Mouse (Mus musculus) ovary, postnatal 10 days (tissue): ENCODE data around the gene Hcls1.

Source experiments
- DNase-seq: peaks from one replicate; pipeline ENCODE4 v3.0.0; 2022; ENCODE audit warnings: low spot score

The Hcls1 gene

DNA sequence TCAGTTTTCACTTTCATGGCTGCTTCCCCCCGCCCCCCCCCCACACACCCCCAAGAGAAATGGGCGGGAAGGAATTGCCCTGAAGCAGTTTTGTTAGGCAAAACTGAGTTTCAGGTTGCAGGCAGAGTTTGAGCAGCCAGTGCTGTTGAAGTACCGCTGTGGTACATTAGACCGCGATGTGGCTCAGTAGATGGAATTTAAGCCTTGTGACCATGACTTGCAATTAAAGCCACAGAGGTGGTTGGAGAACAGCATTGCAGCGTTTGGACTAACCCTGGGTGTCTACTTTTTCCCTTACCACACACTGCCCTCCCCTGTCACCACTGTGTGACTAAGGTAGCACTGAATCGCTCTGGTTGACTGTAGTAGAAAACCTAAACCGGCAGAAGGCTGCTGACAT lies 54.7 kb downstream of the Hcls1 start:
- no peak for DNase-seq

DNA sequence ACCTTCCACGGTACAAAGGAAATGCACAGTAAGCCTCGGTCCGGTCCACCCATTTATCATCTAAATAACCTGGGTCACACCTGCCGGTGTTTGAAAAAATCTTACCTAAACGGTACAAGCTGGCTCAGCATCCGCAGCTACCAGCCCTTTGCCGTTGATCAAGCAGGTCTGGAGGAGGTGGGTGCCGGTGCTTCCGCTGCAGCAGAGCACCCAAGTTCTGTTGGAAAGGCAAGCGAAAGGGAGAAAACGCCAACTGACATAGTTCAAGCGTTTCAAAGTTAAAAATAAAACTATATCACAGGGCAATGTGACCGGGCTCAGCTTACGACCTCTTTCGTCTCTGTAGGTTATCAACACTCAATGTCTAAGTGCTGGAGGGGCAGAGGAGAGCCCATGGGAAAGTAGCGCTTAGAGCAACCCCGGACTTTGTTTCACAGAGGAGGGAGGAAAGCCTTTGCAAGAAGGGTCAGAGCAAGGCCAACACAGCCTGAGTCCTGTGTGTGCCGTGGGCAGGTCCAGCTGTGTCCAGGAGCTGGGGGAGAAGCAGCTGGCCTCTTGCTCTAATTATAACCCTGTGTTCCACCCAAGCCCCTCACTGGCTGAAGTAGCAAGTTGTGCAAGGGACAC lies 55.3 kb downstream of the Hcls1 start, which contains the start of gene Fbxo40:
Fbxo40 (minus strand) TSS at position 469 of the 627 bp plus-strand sequence.
- DNase-seq = no peak

DNA sequence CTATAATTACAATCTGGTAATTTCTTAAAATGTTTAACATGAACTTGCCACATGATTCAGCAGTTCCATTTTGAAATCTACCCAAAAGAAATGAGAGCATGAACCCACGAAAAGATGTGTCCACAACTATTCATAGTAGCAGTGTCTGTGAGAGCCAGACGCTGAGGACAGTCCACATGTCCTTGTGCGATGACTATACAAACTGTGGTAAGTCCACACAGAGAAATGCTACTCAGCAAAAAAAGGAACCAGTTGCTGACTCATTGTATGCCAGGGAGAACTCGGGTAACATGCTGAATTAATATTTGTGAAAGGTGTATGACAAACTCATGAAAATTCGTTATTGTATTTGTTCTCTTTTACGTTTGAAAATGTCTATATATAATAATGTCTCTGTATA lies 62.9 kb downstream of the Hcls1 start:
- DNase-seq = no peak

DNA sequence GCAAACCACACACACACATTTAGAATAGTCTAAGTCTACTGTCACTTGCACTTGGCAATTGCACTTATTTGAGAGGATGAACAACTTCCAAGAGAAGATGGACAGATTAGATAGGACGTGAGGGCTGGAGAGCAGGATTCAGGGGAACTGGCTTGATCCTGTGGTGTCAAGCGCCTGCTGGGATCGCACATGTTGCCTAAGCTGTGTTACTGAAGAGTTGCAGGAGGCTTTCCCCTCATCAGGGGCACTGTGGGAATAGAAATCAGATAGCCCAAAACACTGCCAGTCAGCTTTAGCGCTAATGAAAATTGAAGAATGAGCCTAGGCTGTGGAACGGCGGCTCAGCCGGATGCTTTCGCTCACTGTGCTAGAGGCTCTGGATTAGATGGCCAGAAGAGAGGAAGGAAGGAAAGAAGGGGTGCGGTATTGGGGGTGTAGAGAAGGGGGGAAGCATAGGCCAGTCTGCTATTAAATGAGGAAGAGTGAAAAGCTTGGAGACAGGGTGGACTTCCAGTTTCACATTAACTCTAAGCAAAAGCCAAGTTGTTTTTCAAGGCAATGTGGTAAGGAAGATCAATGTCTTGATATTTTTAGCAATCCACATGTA lies 64.7 kb downstream of the Hcls1 start:
- no peak for DNase-seq

DNA sequence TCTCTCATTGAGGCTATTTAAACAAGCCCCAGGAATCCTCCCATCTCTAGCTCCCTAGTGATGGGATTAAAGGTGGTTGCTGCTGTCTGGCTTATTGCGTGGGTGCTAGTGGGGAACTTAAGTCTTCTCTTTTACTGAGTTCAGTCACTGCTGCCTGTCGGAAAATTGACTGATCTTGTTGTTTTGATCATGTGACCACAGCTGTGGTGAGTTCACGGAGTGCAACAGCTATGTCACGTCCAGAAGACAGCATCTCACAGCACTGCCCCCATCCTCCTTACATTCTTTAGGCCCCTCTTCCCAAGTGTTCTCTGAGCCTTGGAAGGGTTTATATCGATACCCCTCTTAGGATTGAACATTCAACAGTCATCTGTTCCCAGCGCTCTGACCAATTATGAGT lies 74.5 kb downstream of the Hcls1 start:
- DNase-seq = no peak

DNA sequence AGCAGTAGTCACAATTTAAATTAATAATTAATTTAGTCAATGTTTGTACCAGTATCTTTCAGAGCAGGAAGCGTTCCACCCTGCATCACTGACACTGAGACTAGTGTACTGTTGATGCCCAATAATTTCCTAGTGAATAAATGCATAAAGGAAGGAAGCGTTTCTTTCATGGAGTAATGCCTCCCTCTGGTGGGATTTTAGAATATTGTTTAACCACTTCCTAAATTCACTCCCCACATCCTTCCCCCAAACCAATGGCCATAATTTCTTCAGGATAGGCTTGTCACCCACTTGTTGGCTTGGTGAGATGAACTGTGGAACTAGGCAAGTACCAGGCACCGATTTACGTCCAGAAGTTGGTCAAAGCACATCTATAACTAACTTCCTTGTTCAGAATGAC lies 75.6 kb downstream of the Hcls1 start:
- DNase-seq = peak; percentile 8

DNA sequence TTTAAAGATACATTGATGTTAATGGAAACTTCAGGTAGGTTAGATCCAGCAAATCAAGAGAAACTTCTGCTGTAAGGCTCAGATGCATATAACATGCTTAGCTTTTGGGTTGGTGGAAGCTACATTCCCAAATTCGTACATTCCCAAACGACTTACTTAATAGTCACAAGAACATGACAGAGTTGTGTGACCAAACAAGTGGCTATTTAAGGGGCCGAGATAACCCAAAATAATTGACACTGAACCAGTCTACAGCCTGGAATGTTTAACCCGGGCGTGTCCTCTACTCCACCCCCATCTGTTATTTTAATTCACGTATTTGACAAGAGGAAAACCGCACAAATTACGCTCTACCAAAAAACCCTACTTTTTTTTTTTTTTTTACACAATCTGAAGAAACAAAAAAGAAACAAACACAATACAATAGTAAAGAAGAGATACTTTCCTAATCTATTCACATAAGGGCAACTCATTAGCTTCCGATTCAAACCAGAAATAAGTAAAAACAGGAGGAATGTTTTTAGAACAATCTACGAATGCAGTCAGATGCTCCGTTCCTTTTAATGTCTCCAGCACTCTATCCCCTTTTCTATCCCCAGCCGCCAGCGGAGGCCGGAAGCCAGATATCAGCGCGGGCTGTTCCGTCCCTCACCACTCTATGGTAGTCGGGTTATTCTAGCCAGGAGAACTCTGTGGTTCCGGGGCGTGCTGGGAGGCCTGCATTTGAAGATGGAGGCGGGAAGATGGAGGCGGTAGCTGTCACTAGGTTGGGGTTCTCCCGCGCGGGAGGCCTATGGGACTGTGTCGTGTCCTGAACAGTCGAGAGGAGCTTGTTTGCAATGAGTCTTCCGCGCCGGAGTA lies 76.5 kb downstream of the Hcls1 start, which contains the start of gene Polq:
Polq (plus strand) TSS at position 726 of the 861 bp plus-strand sequence.
- DNase-seq = peak; percentile 83

DNA sequence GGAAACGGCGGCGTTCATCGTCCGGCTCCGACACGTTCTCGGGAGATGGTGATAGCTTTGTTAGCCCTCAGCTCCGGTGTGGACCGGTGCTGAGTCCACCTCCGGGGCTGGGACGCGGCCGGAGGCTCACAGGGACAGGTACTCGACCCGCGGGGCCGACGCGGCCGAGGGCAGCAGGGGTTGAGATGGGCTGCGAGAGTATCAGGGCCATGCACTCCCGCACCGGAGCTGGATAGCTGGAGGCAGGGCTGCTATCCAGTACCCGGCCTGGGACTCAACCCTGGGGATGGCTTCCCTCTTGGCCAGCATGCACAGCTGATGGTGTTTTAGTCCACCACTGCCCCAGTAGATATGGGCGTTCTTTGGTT lies 77.1 kb downstream of the Hcls1 start:
- no peak for DNase-seq

DNA sequence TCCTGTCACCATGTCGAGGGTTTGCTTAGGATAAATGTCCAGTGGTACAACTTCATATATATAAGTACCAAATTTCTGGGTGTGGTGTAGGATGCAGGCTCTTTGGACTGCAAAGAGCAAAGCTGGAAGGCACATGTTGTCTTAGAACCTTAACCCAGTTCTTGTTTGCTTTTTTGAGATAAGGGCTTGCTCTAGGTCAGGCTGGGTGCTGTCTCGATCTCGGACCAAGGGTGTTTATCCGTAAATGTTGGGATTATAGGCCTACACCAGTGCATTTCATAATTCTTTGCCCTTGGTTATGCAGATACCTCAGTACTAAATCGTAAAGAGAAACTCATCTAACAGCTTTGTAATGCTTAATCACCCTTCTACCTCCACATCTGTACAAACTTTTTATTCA lies 77.6 kb downstream of the Hcls1 start:
- DNase-seq = no peak
